Mouse (Mus musculus) bone marrow macrophage, adult 2 months (primary cell): Measurements from ENCODE around the gene Pcbp2.

ENCODE experiments used
- CTCF ChIP-seq: IDR thresholded peaks from 2 replicates; pipeline ENCODE4 v1.5.1; 2012; ENCODE audit warnings: low read depth, mild to moderate bottlenecking, low read length, moderate library complexity
- POLR2A ChIP-seq: IDR thresholded peaks from 2 replicates; pipeline ENCODE4 v1.6.1; 2012; ENCODE audit warnings: mild to moderate bottlenecking, low read depth, low read length, borderline replicate concordance

DNA sequence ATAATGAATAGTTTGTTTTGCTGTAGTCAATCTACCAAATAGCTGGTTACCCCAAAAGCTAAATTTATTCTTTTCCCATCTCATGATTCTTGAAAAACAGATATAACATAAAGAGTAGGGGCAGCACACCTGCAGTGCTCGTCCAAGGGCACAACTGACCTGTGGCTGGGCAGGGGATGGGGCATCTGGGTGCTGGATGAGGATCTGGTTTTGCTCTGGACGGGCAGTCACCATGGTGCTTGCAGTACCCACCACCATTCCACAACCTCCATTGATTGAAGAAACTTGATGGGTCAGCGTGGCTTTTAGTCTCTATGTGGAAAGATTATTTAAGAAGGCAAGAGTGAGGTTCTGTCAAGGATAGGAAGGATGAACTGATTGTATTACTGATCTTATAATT lies 75.9 kb downstream of the Pcbp2 start:
- no peak for TF ChIP-seq CTCF
- no peak for TF ChIP-seq POLR2A
